Mouse (Mus musculus) embryonic fibroblast, embryonic 13.5 days (primary cell): ENCODE results near the gene Pde6b.

Experiments
- CTCF ChIP-seq: IDR thresholded peaks from 2 replicates; pipeline ENCODE4 v1.5.1; 2011; ENCODE audit warnings: mild to moderate bottlenecking, control low read depth, low read length, moderate library complexity, borderline replicate concordance; ENCODE audit not compliant: insufficient read depth
- POLR2A ChIP-seq: IDR thresholded peaks from 2 replicates; pipeline ENCODE4 v1.6.1; 2011; ENCODE audit warnings: low read depth, mild to moderate bottlenecking, control low read depth, low read length, moderate library complexity

- TF ChIP-seq CTCF (no peak), POLR2A (no peak)
Observed at GRCm38 (mm10) chr5:108431196-108431595, 43.0 kb downstream of the Pde6b start.
